ENCODE assay signal across 20 mouse cellular contexts in genomic region chr13:9783717-9784116, GRCm38 (mm10). TPM values are rescaled to one million over a fixed set of nuclear protein-coding genes. Genes with fewer than 3 reads are reported as not detected.
DNase-seq lines count a peak whose midpoint lies in the region; ATAC-seq and TF ChIP-seq lines count a peak whose summit lies in the region.
"Had no signal": no experiment of that assay in that cellular context is flagged by ENCODE, and none has a peak within 500 bp of the region (broad histone marks: within the 10 kb centered on the region; RNA-seq: fewer than 3 reads in every experiment).

No protein-coding gene starts in this region.

- peak overlapping the region; percentile 15; the same call in 1 of the 2 replicates for H3K27ac ChIP-seq in bone marrow macrophage, adult 2 months (ENCODE audit: insufficient read depth, low read depth, low read length)
- H3K27ac ChIP-seq: embryonic facial prominence, embryonic 10.5 days; embryonic facial prominence, embryonic 12.5 days; forebrain, embryonic 13.5 days; forebrain, embryonic 15.5 days had no signal

- peak; percentile 86 for ATAC-seq in granulocyte monocyte progenitor cell, adult 5-6 weeks (replicated peaks; ENCODE audit: poor library complexity, severe bottlenecking)
- peak; percentile 63 for ATAC-seq in megakaryocyte progenitor cell, adult 5-6 weeks (replicated peaks; ENCODE audit: poor library complexity)
- ATAC-seq: activated CD4-positive, CD25-positive, alpha-beta regulatory T cell, adult 4 months; forebrain, embryonic 13.5 days; forebrain, embryonic 15.5 days; forebrain, postnatal 0 days; Patski had no signal

- TF ChIP-seq CTCF in bone marrow macrophage, adult 2 months (IDR thresholded peaks at IDR 0.05; ENCODE audit: low read depth, low read length) = no peak

- no peak for DNase-seq in thymus, postnatal 25 days
- no peak for DNase-seq in Muller cell, postnatal 12 days (ENCODE audit: inconsistent ontology term)
- no peak for DNase-seq in ovary, postnatal 14 days (ENCODE audit: low spot score)
- DNase-seq: adrenal gland, adult 8-10 months; adrenal gland, postnatal 14 days; cerebellum, adult 11-12 months; cerebellum, adult 2 months; cerebellum, adult 9-10 months; cerebellum, postnatal 10 days; cerebellum, postnatal 25 days; forebrain, postnatal 0 days had no signal

- TF ChIP-seq POLR2A in bone marrow macrophage, adult 2 months (IDR thresholded peaks at IDR 0.05; ENCODE audit: borderline replicate concordance, low read depth, low read length) = no peak

- peaks cover 17% of the 10 kb centered on the region for H3K4me1 ChIP-seq in bone marrow macrophage, adult 2 months (ENCODE audit: control insufficient read depth, insufficient read depth, low read length)
- H3K4me1 ChIP-seq: embryonic facial prominence, embryonic 10.5 days; embryonic facial prominence, embryonic 12.5 days; forebrain, embryonic 15.5 days had no signal

- no peak overlapping the region for H3K4me3 ChIP-seq in bone marrow macrophage, adult 2 months (ENCODE audit: insufficient read depth, low read length)
- H3K4me3 ChIP-seq: embryonic facial prominence, embryonic 10.5 days; embryonic facial prominence, embryonic 12.5 days; forebrain, embryonic 13.5 days; forebrain, embryonic 15.5 days had no signal

RNA-seq across cellular contexts. Expression of gene Zmynd11, which starts 18.6 kb away (rescaled TPM):
- polyA plus RNA-seq in bone marrow macrophage, adult 2 months (2012; ENCODE audit: insufficient read depth, insufficient read length, missing spikeins) = 74.8 and 76.5 TPM in 2 replicates
- 40.3 and 45.5 TPM in 2 replicates for total RNA-seq in granulocyte monocyte progenitor cell, adult 5-6 weeks (2014; fragmentation: Nextera tagmentation)
- 47.2 and 52.7 TPM in 2 replicates for total RNA-seq in granulocyte monocyte progenitor cell, adult 5-6 weeks (2017)
- total RNA-seq in megakaryocyte progenitor cell, adult 5-6 weeks (2015) = 39.3 and 51.2 TPM in 2 replicates
- total RNA-seq in megakaryocyte progenitor cell, adult 5-6 weeks (2017) = 39.5 and 53.0 TPM in 2 replicates
